Mouse (Mus musculus): Measurements from ENCODE around the gene Slc4a4.

The Slc4a4 gene

DNA sequence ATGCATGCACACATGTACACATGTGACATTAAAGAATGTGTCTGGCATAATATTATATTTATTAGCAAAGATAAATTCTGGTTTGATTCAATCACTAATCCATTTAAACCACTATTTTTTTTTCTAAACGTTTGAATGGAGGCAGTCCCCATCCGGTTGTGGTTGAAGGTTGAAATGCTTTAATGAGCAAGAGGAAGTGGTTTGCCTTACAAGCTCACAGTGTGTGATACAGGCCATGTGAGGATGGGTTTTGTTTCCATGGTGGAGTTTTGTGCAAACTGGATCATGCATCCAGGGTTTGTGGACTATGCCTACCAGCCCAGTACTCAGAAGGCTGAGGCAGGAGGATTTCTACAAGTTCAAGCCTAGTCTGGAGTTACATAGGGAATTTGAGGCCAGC lies 311.9 kb downstream of the Slc4a4 start:
- DNase-seq = no peak

DNA sequence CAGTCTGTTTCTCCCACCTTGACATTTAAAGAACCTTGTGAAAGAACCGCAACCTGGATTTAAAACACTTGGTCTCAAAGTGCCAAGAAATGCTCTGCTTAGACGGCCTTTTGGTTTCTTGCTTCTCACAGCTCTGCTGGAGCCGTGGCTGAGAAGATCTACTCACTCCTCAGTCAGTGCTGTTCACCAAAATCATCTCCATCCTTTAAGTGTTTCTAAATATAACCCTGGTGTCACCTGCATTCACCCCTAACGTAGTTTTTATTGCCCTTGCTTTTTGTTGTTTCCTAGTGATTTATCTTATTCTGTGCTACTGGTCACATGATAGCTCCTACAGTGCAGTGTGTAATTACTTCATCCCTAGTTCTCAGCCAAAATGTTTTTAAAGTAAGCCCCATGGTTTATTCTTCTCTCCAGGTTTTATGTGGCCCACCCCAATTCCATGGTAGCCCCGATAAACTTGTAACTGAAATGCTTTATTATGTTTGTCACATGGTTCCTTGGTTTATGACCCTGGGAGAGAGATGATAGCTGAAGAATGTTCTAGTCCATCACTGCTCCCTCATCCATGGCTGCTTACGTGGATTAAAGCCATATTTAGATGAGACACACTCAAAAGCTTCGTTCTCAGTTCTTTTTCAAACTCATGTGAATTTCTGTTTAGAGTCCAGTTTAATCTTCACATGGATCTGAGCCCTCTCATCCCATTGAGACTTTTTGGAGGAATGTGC lies 323.5 kb downstream of the Slc4a4 start:
- DNase-seq = no peak

DNA sequence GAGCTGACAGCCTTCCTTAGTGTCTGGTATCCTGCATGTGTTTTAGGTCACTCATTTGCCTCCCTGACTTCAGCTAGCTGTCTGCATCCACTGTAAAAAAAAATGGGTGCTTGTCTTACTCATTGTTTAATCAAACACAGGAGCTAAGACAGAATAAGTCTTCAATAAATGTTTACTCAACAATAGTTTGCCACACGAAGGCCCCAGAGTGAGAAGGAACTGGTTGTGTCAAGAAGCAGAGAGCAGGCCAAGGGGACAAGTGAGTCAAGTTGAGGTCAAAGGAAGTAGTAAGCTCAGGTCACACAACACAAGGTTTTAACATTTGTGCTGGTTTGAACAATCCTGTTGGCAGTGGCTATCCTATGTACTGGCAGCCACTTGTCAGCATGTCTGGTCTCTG lies 324.4 kb downstream of the Slc4a4 start:
- DNase-seq = no peak

- DNase-seq = peak in 1 of 2 experiments; percentile 0
Observed at GRCm38 (mm10) chr5:89218222-89218621, 331.6 kb downstream of the Slc4a4 start.

DNA sequence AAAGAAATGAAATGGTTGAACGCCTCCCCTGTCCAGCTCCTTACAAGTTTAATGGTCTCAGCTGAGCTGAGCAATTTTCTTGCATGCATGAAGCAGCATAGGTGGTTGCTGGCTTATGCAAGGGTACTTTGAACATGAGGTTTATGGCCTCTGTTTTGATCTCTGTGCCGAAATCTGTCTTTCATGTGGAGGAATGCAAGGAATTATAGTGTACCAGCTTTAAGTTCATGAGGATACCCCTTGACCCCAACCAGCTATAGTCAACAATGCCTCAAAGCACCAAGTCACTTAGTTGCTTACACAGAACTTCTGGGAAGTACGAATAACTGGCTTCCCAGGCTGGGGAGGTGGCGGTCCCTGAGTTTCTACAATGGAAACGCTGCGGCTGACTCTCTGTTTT lies 332.1 kb downstream of the Slc4a4 start:
- no peak for DNase-seq

- DNase-seq = peak in 1 of 2 experiments; percentile 1
Observed at GRCm38 (mm10) chr5:89221658-89222057, 335.0 kb downstream of the Slc4a4 start.

DNA sequence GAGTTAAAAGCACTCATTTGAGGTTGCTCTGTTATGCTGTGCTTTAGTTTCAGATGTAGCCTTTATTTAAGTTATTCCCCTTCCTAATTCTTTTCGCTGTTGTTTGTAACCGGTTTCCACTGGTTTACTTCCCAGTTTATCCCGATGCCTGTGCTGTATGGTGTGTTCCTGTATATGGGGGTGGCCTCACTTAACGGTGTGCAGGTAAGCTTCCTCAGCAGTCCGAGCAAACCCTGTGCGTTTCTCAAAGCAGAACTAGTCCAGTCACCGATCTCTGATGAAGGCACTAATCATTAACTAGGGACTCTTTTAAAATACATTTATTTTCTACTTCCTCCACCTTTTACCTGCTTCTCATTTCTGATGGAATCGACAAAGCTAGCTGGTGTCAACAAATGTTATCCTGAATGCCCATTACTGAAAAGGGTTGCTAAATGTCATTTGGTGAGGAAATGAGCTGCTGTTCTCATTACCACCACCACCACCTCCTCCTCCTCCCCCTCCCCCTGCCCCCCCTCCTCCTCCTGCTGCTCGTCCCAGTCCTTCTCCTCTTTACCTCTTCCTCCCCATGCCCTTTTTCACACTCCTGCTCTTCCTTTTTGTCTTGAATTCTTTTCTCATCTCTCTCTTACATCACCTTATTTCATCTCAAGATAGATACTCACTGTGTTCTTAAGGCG lies 336.6 kb downstream of the Slc4a4 start:
- peak in 1 of 2 experiments; percentile 1 for DNase-seq

GRCm38 (mm10) chr5:89223744-89224368 lies 337.2 kb downstream of the Slc4a4 start:
- DNase-seq = peak in 1 of 2 experiments; percentile 15

DNA sequence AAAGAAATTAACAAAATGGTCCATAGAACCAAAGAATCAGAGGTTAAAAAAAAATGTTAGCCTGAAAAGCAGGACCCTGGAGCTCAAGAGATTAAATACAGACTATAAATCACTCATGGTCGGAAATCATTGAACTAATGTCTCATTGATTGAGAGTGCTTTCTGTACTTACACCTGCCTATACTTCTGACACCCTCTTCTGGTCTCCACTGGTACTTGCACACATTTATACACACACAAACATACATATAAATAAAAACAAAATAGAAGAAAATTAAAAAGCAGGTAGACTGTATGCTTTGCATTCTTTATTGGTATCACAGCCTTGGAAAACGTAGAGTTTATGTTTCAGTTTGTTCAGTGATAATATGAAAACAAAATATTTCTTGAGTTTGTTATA lies 341.3 kb downstream of the Slc4a4 start:
- no peak for DNase-seq

GRCm38 (mm10) chr5:89229606-89230005 lies 343.0 kb downstream of the Slc4a4 start:
- DNase-seq = no peak

- no peak for DNase-seq
Observed at GRCm38 (mm10) chr5:89232313-89232712, 345.7 kb downstream of the Slc4a4 start.

GRCm38 (mm10) chr5:89251806-89252205 lies 365.2 kb downstream of the Slc4a4 start:
- no peak for DNase-seq

GRCm38 (mm10) chr5:89259804-89260492 lies 373.3 kb downstream of the Slc4a4 start:
- DNase-seq = no peak

DNA sequence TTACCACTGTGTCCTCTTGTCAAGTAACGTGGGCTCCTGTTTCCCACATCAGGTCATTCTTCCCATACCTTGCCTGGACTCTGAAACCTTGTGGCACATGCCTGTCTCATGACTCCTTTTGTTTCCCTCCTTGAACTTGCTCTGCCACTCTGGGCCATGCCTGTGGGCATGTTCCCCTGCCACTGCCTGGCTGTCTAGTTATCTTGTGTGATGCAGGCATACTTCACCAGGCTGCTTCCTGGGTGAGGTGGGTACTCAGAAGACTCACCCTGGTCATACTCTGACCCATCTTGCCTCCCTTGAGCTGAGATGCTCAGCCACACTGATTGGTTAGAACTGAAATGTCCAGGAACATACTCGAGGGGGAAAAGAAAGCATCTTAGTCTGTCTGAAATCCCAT lies 390.4 kb downstream of the Slc4a4 start:
- DNase-seq = no peak

GRCm38 (mm10) chr5:89277616-89278015 lies 391.0 kb downstream of the Slc4a4 start:
- no peak for DNase-seq

- DNase-seq = no peak
Observed at GRCm38 (mm10) chr5:89278309-89278708, 391.7 kb downstream of the Slc4a4 start.

DNA sequence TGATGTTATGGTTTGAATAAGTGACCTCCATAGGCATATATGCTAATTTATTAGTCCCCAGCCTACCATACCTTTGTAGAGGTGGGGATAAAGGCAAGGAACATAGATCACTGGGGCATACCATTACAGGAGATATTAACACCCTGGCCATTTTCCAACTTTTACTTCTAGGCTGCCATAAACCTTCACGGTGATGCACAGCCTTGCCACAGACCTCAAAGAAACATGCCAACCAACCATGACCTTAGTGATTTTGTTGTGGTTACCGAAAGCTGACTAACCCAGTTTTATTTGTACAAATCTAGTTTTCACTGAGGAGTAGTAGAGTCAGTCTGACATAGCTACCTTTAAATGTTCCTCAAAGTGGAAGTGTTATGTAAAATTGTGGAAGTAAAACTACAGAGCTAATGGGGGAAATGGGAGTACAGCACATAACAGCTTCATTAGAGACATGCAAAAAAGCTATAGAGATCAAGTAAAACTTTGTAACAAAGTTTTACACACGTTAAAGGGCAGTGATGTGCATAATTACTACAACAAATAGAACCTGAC lies 393.8 kb downstream of the Slc4a4 start:
- no peak for DNase-seq

All from cerebellum, postnatal 36 days (tissue).